13 mouse cellular contexts compared by ENCODE assay signal in the genomic region with DNA sequence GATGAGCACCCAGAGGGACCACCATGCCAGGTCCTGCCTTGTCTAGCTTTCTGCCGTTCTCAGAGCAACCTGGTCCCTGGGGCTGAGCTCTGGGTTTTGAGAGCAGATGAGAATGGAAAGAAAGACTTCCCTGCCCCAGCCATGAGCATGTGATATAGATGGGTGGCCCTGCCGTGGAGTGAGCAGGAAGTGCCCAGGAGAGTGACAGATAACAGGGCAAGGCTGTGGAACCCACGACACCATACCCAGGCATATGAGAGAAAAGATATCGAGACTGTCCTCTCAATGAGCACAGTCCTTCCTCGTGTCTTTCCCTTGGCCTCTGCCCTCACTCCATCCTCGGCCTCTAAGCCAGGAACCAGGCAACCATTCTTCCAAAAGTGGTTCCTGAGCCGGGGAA.
"Had no signal": no experiment of that assay in that cellular context is flagged by ENCODE, and none has a peak within 500 bp of the region (broad histone marks: within the 10 kb centered on the region; RNA-seq: fewer than 3 reads in every experiment).

No protein-coding gene starts in this region.

- H3K9ac ChIP-seq: kidney, embryonic 15.5 days; limb, embryonic 12.5 days; midbrain, embryonic 15.5 days; neural tube, embryonic 12.5 days had no signal

- H3K36me3 ChIP-seq: kidney, embryonic 15.5 days; limb, embryonic 12.5 days; midbrain, embryonic 15.5 days; neural tube, embryonic 12.5 days had no signal

- H3K9me3 ChIP-seq: kidney, embryonic 15.5 days; limb, embryonic 12.5 days; midbrain, embryonic 15.5 days; neural tube, embryonic 12.5 days had no signal

- H3K4me3 ChIP-seq: kidney, embryonic 15.5 days; left cerebral cortex, adult 2 months; limb, embryonic 12.5 days; midbrain, embryonic 15.5 days; neural tube, embryonic 12.5 days had no signal

- H3K4me1 ChIP-seq: limb, embryonic 12.5 days had no signal

- H3K27me3 ChIP-seq: kidney, embryonic 15.5 days; midbrain, embryonic 15.5 days; neural tube, embryonic 12.5 days had no signal

- ATAC-seq: intestine, embryonic 16.5 days; lung, postnatal 0 days; midbrain, embryonic 15.5 days had no signal

- H3K4me2 ChIP-seq: kidney, embryonic 15.5 days; limb, embryonic 12.5 days; midbrain, embryonic 15.5 days; neural tube, embryonic 12.5 days had no signal

- DNase-seq: kidney, adult 2 months; kidney, postnatal 14 days; lung, adult 2 months; lung, postnatal 36 days; thymus, adult 18-20 months; thymus, postnatal 36 days had no signal

- H3K27ac ChIP-seq: kidney, embryonic 15.5 days; left cerebral cortex, adult 2 months; limb, embryonic 12.5 days; midbrain, embryonic 15.5 days; neural tube, embryonic 12.5 days had no signal
